Mouse (Mus musculus): Measurements from ENCODE around the gene Tiam1.

DNA sequence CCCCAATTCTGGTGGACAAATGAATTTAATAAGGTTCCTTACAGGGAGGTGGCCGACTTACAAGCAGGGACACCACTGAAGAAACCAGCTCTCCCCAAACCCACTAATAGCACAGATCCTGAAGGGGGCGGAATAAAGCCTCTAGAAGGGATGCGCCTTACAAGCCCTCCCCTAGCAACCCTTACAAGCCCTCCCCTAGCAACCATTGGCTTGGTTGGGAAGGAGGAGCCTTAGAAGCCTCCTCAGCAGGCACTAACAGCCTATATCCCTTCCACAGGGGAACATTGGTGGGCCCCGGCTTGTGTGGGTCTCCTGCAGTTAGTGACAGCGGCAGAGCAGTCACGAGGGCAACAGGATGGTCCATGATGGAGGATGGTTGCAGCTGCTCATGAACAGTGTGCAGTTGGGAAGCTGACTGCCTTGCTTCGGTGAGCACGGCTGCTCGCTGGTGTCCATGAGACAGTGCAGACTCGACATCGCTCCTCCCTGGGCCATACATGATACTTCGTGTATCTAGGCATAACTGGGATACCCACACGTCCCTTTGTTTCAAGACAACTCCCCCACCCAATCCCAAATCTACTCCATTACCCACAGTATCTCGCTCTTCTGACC is 90.6 kb downstream of the Tiam1 start:
- TF ChIP-seq CTCF (IDR thresholded peaks at IDR 0.05; ENCODE audit: extremely low read depth, insufficient read length, insufficient replicate concordance, low read depth, low read length) (no peak), POLR2A (IDR thresholded peaks at IDR 0.05; ENCODE audit: low read depth, low read length) (no peak)

All from small intestine, adult 2 months (tissue).